ENCODE assay signal across 26 mouse cellular contexts in genomic region chr10:87474971-87475370, GRCm38 (mm10). TPM values are rescaled to one million over a fixed set of nuclear protein-coding genes. Genes with fewer than 3 reads are reported as not detected.
"Had no signal": no experiment of that assay in that cellular context is flagged by ENCODE, and none has a peak within 500 bp of the region (broad histone marks: within the 10 kb centered on the region; RNA-seq: fewer than 3 reads in every experiment).

No protein-coding gene starts in this region.

- H3K4me1 ChIP-seq: heart, embryonic 13.5 days; heart, embryonic 15.5 days; intestine, embryonic 15.5 days; limb, embryonic 10.5 days; limb, embryonic 12.5 days had no signal

- H3K4me3 ChIP-seq: heart, adult 2 months; heart, embryonic 13.5 days; heart, embryonic 15.5 days; hindbrain, embryonic 13.5 days; hindbrain, embryonic 15.5 days; intestine, embryonic 15.5 days; layer of hippocampus, adult 2 months; left cerebral cortex, adult 2 months; limb, embryonic 10.5 days; limb, embryonic 12.5 days had no signal

- ATAC-seq: inflammation-experienced regulatory T-cells, adult 6 months; intestine, embryonic 15.5 days; intestine, postnatal 0 days had no signal

- DNase-seq: gastrocnemius, postnatal 14 days; gastrocnemius, postnatal 36 days; heart, adult 11 months; heart, adult 2 months; heart, postnatal 14 days; heart, postnatal 36 days; kidney, adult 18-20 months; kidney, adult 8-10 months; kidney, postnatal 10 days; kidney, postnatal 25 days; kidney, postnatal 4 days; liver had no signal

- H3K27me3 ChIP-seq: heart, embryonic 13.5 days; heart, embryonic 15.5 days; hindbrain, embryonic 13.5 days; hindbrain, embryonic 15.5 days; limb, embryonic 12.5 days had no signal

- H3K27ac ChIP-seq: heart, adult 2 months; heart, embryonic 13.5 days; heart, embryonic 15.5 days; hindbrain, embryonic 13.5 days; hindbrain, embryonic 15.5 days; intestine, embryonic 15.5 days; layer of hippocampus, adult 2 months; left cerebral cortex, adult 2 months; limb, embryonic 10.5 days; limb, embryonic 12.5 days had no signal

- H3K36me3 ChIP-seq: heart, embryonic 13.5 days; heart, embryonic 15.5 days; hindbrain, embryonic 13.5 days; hindbrain, embryonic 15.5 days; intestine, embryonic 15.5 days; limb, embryonic 10.5 days; limb, embryonic 12.5 days had no signal

- H3K9me3 ChIP-seq: heart, embryonic 13.5 days; heart, embryonic 15.5 days; hindbrain, embryonic 13.5 days; hindbrain, embryonic 15.5 days; intestine, embryonic 15.5 days; limb, embryonic 10.5 days; limb, embryonic 12.5 days had no signal

- H3K9ac ChIP-seq: heart, embryonic 13.5 days; heart, embryonic 15.5 days; hindbrain, embryonic 13.5 days; hindbrain, embryonic 15.5 days; intestine, embryonic 15.5 days; limb, embryonic 12.5 days had no signal

- H3K4me2 ChIP-seq: heart, embryonic 11.5 days; heart, embryonic 13.5 days; heart, embryonic 15.5 days; hindbrain, embryonic 13.5 days; hindbrain, embryonic 15.5 days; intestine, embryonic 15.5 days; limb, embryonic 12.5 days had no signal

RNA-seq across cellular contexts. Expression of gene Ascl1, which starts 18.5 kb away (rescaled TPM):
- polyA plus RNA-seq: heart, postnatal 0 days; inflammation-experienced regulatory T-cells, adult 6 months had no signal

RNA-seq across cellular contexts. Expression of gene Pah, which starts 46.6 kb away (rescaled TPM):
- polyA plus RNA-seq: heart, embryonic 15.5 days; heart, postnatal 0 days; hindbrain, embryonic 13.5 days; hindbrain, embryonic 15.5 days; inflammation-experienced regulatory T-cells, adult 6 months; limb, embryonic 10.5 days; limb, embryonic 12.5 days; limb, embryonic 14.5 days had no signal
